Mouse (Mus musculus): ENCODE data around the gene Gm8909. TPM values are rescaled to one million over a fixed set of nuclear protein-coding genes. Genes with fewer than 3 reads are reported as not detected.

Gene Gm8909
- polyA plus RNA-seq (2012; ENCODE audit: insufficient read depth, insufficient read length, missing spikeins) = 3.6 TPM in 1 of 2 replicates, not detected in the other

- Histone ChIP-seq H3K4me1 (ENCODE audit: control insufficient read depth, insufficient read depth, low read length) (no peaks in the 10 kb centered on the region), H3K27ac (ENCODE audit: insufficient read depth, low read depth, low read length) (no peak within 1 kb of the TSS), H3K4me3 (ENCODE audit: insufficient read depth, low read length) (peak within 1 kb of the TSS; percentile 57)
- TF ChIP-seq CTCF (IDR thresholded peaks at IDR 0.05; ENCODE audit: low read depth, low read length) = no peak
- no peak for TF ChIP-seq POLR2A (IDR thresholded peaks at IDR 0.05; ENCODE audit: borderline replicate concordance, low read depth, low read length)
These were observed at the start of gene Gm8909 for GRCm38 (mm10) chr17:36168039-36168652. Gm8909 (minus strand) TSS chr17:36168537.

- Histone ChIP-seq H3K27ac (ENCODE audit: insufficient read depth, low read depth, low read length) (no peak overlapping the region), H3K4me3 (ENCODE audit: insufficient read depth, low read length) (no peak overlapping the region), H3K4me1 (ENCODE audit: control insufficient read depth, insufficient read depth, low read length) (peaks cover 20% of the 10 kb centered on the region)
- TF ChIP-seq POLR2A (IDR thresholded peaks at IDR 0.05; ENCODE audit: borderline replicate concordance, low read depth, low read length) (no peak), CTCF (IDR thresholded peaks at IDR 0.05; ENCODE audit: low read depth, low read length) (no peak)
These were observed 47.2 kb upstream of the Gm8909 start for GRCm38 (mm10) chr17:36215586-36215985.

GRCm38 (mm10) chr17:36206846-36207245 is 38.5 kb upstream of the Gm8909 start:
- no peaks in the 10 kb centered on the region for H3K4me1 ChIP-seq (ENCODE audit: control insufficient read depth, insufficient read depth, low read length)
- H3K4me3 ChIP-seq (ENCODE audit: insufficient read depth, low read length) = no peak overlapping the region
- TF ChIP-seq POLR2A (IDR thresholded peaks at IDR 0.05; ENCODE audit: borderline replicate concordance, low read depth, low read length) (no peak), CTCF (IDR thresholded peaks at IDR 0.05; ENCODE audit: low read depth, low read length) (no peak)
- H3K27ac ChIP-seq (ENCODE audit: insufficient read depth, low read depth, low read length) = no peak overlapping the region

GRCm38 (mm10) chr17:36205862-36206261 is 37.5 kb upstream of the Gm8909 start:
- Histone ChIP-seq H3K4me3 (ENCODE audit: insufficient read depth, low read length) (peak overlapping the region; percentile 62), H3K4me1 (ENCODE audit: control insufficient read depth, insufficient read depth, low read length) (no peaks in the 10 kb centered on the region), H3K27ac (ENCODE audit: insufficient read depth, low read depth, low read length) (no peak overlapping the region)
- TF ChIP-seq CTCF (IDR thresholded peaks at IDR 0.05; ENCODE audit: low read depth, low read length) (no peak), POLR2A (IDR thresholded peaks at IDR 0.05; ENCODE audit: borderline replicate concordance, low read depth, low read length) (no peak)

GRCm38 (mm10) chr17:36205456-36205855 is 37.1 kb upstream of the Gm8909 start:
- TF ChIP-seq POLR2A (IDR thresholded peaks at IDR 0.05; ENCODE audit: borderline replicate concordance, low read depth, low read length) = no peak
- no peak for TF ChIP-seq CTCF (IDR thresholded peaks at IDR 0.05; ENCODE audit: low read depth, low read length)
- Histone ChIP-seq H3K27ac (ENCODE audit: insufficient read depth, low read depth, low read length) (no peak overlapping the region), H3K4me1 (ENCODE audit: control insufficient read depth, insufficient read depth, low read length) (no peaks in the 10 kb centered on the region), H3K4me3 (ENCODE audit: insufficient read depth, low read length) (peak overlapping the region; percentile 62)

- Histone ChIP-seq H3K4me3 (ENCODE audit: insufficient read depth, low read length) (no peak overlapping the region), H3K27ac (ENCODE audit: insufficient read depth, low read depth, low read length) (no peak overlapping the region), H3K4me1 (ENCODE audit: control insufficient read depth, insufficient read depth, low read length) (no peaks in the 10 kb centered on the region)
- TF ChIP-seq CTCF (IDR thresholded peaks at IDR 0.05; ENCODE audit: low read depth, low read length) (no peak), POLR2A (IDR thresholded peaks at IDR 0.05; ENCODE audit: borderline replicate concordance, low read depth, low read length) (no peak)
These were observed 33.5 kb upstream of the Gm8909 start for GRCm38 (mm10) chr17:36201851-36202250.

- H3K27ac ChIP-seq (ENCODE audit: insufficient read depth, low read depth, low read length) = no peak overlapping the region
- H3K4me1 ChIP-seq (ENCODE audit: control insufficient read depth, insufficient read depth, low read length) = no peaks in the 10 kb centered on the region
- TF ChIP-seq POLR2A (IDR thresholded peaks at IDR 0.05; ENCODE audit: borderline replicate concordance, low read depth, low read length) (no peak), CTCF (IDR thresholded peaks at IDR 0.05; ENCODE audit: low read depth, low read length) (no peak)
- no peak overlapping the region for H3K4me3 ChIP-seq (ENCODE audit: insufficient read depth, low read length)
These were observed 30.0 kb upstream of the Gm8909 start for GRCm38 (mm10) chr17:36198317-36198716.

GRCm38 (mm10) chr17:36194471-36194870 is 26.1 kb upstream of the Gm8909 start:
- Histone ChIP-seq H3K4me3 (ENCODE audit: insufficient read depth, low read length) (no peak overlapping the region), H3K4me1 (ENCODE audit: control insufficient read depth, insufficient read depth, low read length) (no peaks in the 10 kb centered on the region), H3K27ac (ENCODE audit: insufficient read depth, low read depth, low read length) (no peak overlapping the region)
- no peak for TF ChIP-seq POLR2A (IDR thresholded peaks at IDR 0.05; ENCODE audit: borderline replicate concordance, low read depth, low read length)
- no peak for TF ChIP-seq CTCF (IDR thresholded peaks at IDR 0.05; ENCODE audit: low read depth, low read length)

- H3K4me3 ChIP-seq (ENCODE audit: insufficient read depth, low read length) = no peak overlapping the region
- no peak overlapping the region for H3K27ac ChIP-seq (ENCODE audit: insufficient read depth, low read depth, low read length)
- H3K4me1 ChIP-seq (ENCODE audit: control insufficient read depth, insufficient read depth, low read length) = no peaks in the 10 kb centered on the region
- TF ChIP-seq CTCF (IDR thresholded peaks at IDR 0.05; ENCODE audit: low read depth, low read length) (peak; percentile 90), POLR2A (IDR thresholded peaks at IDR 0.05; ENCODE audit: borderline replicate concordance, low read depth, low read length) (no peak)
These were observed 25.3 kb upstream of the Gm8909 start for GRCm38 (mm10) chr17:36193546-36194141.

- H3K4me3 ChIP-seq (ENCODE audit: insufficient read depth, low read length) = no peak overlapping the region
- H3K27ac ChIP-seq (ENCODE audit: insufficient read depth, low read depth, low read length) = no peak overlapping the region
- H3K4me1 ChIP-seq (ENCODE audit: control insufficient read depth, insufficient read depth, low read length) = no peaks in the 10 kb centered on the region
- TF ChIP-seq POLR2A (IDR thresholded peaks at IDR 0.05; ENCODE audit: borderline replicate concordance, low read depth, low read length) (no peak), CTCF (IDR thresholded peaks at IDR 0.05; ENCODE audit: low read depth, low read length) (no peak)
These were observed 24.0 kb upstream of the Gm8909 start for GRCm38 (mm10) chr17:36192371-36192770.

All from bone marrow macrophage, adult 2 months (primary cell).